Mouse (Mus musculus): ENCODE measurements at regions not wholly inside any gene's neighbourhood (a gene's known extent, or its start where the extent isn't known, plus 50 kb on each side); places are given as distances from the start of the nearest gene placed in this dataset.

- no peak for DNase-seq
Observed at GRCm38 (mm10) chr11:56150825-56151342, 110.1 kb upstream of the Nmur2 start.

GRCm38 (mm10) chr11:56149752-56150151 lies 108.9 kb upstream of the Nmur2 start:
- no peak for DNase-seq

GRCm38 (mm10) chr11:56148956-56149355 lies 108.1 kb upstream of the Nmur2 start:
- DNase-seq: no peak

- DNase-seq: no peak
Observed at GRCm38 (mm10) chr11:56146708-56147107, 105.9 kb upstream of the Nmur2 start.

DNA sequence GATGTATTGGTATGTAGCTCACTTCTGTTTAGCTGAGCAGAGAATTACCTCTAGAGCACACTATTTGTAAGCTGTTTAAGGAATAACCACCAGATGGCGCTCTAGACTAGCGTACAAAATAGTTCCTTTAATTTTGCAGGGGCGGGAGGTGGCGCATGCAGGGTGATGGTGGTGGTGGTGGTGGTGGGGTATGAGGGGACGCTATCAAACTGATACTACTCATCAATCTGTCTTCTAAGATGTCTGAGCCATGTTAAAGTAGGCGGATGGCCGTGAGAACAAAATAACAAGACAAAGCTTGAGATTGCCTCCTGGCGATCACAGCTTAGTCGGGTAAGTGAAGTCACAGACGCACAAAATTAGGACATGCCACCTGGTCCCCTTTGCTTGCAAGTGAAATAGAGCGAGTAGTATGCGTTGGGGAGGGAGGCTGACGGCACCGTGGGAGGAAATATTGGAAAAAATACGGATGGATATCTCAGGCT lies 90.6 kb upstream of the Nmur2 start:
- DNase-seq: peak; percentile 5 to 35

DNA sequence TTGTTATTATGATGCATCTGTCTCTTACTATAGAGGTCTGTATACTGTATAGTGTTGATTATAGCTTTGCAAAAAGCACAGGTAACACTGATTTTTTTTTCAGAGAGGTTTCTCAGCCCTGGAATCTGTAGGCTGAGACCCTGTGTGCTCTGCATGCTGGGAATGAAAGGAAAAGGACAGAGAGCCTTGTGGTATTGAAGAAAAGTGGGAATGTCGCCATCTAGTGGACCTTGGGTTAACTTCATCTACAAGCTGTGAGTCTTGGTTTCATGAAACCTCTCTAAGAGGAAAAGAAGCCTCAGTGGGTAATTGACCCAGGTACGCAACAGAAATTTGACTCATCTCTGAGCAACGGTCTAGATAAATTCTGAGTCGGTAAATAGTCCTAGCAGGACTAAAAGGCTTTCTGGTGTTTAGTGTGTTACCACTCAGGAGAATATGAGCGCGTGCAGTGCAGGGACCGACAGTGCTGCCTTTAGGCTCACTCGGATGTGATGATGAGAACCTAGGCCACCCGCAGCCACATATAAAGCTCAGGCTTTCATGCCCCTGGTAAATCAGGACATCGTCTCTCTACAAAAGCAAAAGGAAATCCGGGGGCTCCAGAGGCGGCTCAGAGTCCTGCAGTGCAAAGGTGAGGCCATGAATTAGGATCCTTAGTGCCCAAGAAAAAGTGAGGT lies 75.9 kb upstream of the Nmur2 start:
- peak; percentile 28 to 44 for DNase-seq

GRCm38 (mm10) chr11:56107929-56108328 lies 67.1 kb upstream of the Nmur2 start:
- peak; percentile 71 to 79 for DNase-seq

- DNase-seq: peak; percentile 42 to 61
Observed at GRCm38 (mm10) chr11:56105632-56106031, 64.8 kb upstream of the Nmur2 start.

GRCm38 (mm10) chr11:56092891-56093290 lies 52.1 kb upstream of the Nmur2 start:
- DNase-seq: no peak

All from cerebellum, adult 18-20 months (tissue).